Mouse (Mus musculus): ENCODE measurements at regions not wholly inside any gene's neighbourhood (a gene's known extent, or its start where the extent isn't known, plus 50 kb on each side); places are given as distances from the start of the nearest gene placed in this dataset.

- intact Hi-C loops (cut with DNase I) = no loop called here
- 85% methylated on average over 3 of the region's 3 CpGs for WGBS
- Histone ChIP-seq H3K4me1 (ENCODE audit: control insufficient read depth, insufficient read depth, low read length) (no peaks in the 10 kb centered on the region), H3K27ac (no peak overlapping the region), H3K4me3 (no peak overlapping the region), H3K27me3 (ENCODE audit: control insufficient read depth, insufficient read depth, low read length) (no peaks in the 10 kb centered on the region), H3K9ac (ENCODE audit: low read depth, low read length) (no peak overlapping the region), H3K36me3 (ENCODE audit: control insufficient read depth, insufficient read depth, low read length) (no peaks in the 10 kb centered on the region), H3K79me2 (replicated peaks; ENCODE audit: control insufficient read depth, insufficient read depth, low read length) (no peaks in the 10 kb centered on the region)
- TF ChIP-seq EP300 (IDR thresholded peaks at IDR 0.05; ENCODE audit: insufficient read depth, low read depth, low read length) = no peak
- TF ChIP-seq CTCF (IDR thresholded peaks at IDR 0.05) = no peak
- TF ChIP-seq POLR2A (IDR thresholded peaks at IDR 0.05; ENCODE audit: insufficient read depth, low read depth, low read length) = no peak
- no peak for DNase-seq
Measured at GRCm38 (mm10) chr11:112902618-112903017, 120.6 kb downstream of the Sox9 start.

GRCm38 (mm10) chr11:112910309-112910708, 128.3 kb downstream of the Sox9 start:
- WGBS = 81% methylated on average over 5 of the region's 5 CpGs
- DNase-seq = no peak
- Histone ChIP-seq H3K9ac (ENCODE audit: low read depth, low read length) (no peak overlapping the region), H3K4me3 (no peak overlapping the region), H3K36me3 (ENCODE audit: control insufficient read depth, insufficient read depth, low read length) (no peaks in the 10 kb centered on the region), H3K27me3 (ENCODE audit: control insufficient read depth, insufficient read depth, low read length) (no peaks in the 10 kb centered on the region), H3K4me1 (ENCODE audit: control insufficient read depth, insufficient read depth, low read length) (no peaks in the 10 kb centered on the region), H3K79me2 (replicated peaks; ENCODE audit: control insufficient read depth, insufficient read depth, low read length) (no peaks in the 10 kb centered on the region), H3K27ac (no peak overlapping the region)
- TF ChIP-seq POLR2A (IDR thresholded peaks at IDR 0.05; ENCODE audit: insufficient read depth, low read depth, low read length) = no peak
- TF ChIP-seq CTCF (IDR thresholded peaks at IDR 0.05) = no peak
- TF ChIP-seq EP300 (IDR thresholded peaks at IDR 0.05; ENCODE audit: insufficient read depth, low read depth, low read length) = no peak
- intact Hi-C loops (cut with DNase I) = no loop called here

GRCm38 (mm10) chr11:112912875-112913274, 130.9 kb downstream of the Sox9 start:
- WGBS = 63% methylated on average over 3 of the region's 3 CpGs
- no peak for TF ChIP-seq POLR2A (IDR thresholded peaks at IDR 0.05; ENCODE audit: insufficient read depth, low read depth, low read length)
- TF ChIP-seq EP300 (IDR thresholded peaks at IDR 0.05; ENCODE audit: insufficient read depth, low read depth, low read length) = no peak
- no peak for TF ChIP-seq CTCF (IDR thresholded peaks at IDR 0.05)
- H3K27me3 ChIP-seq (ENCODE audit: control insufficient read depth, insufficient read depth, low read length) = no peaks in the 10 kb centered on the region
- H3K4me3 ChIP-seq = no peak overlapping the region
- H3K9ac ChIP-seq (ENCODE audit: low read depth, low read length) = no peak overlapping the region
- DNase-seq = no peak
- H3K79me2 ChIP-seq (replicated peaks; ENCODE audit: control insufficient read depth, insufficient read depth, low read length) = no peaks in the 10 kb centered on the region
- H3K4me1 ChIP-seq (ENCODE audit: control insufficient read depth, insufficient read depth, low read length) = no peaks in the 10 kb centered on the region
- no peak overlapping the region for H3K27ac ChIP-seq
- no peaks in the 10 kb centered on the region for H3K36me3 ChIP-seq (ENCODE audit: control insufficient read depth, insufficient read depth, low read length)
- intact Hi-C loops (cut with DNase I) = no loop called here

GRCm38 (mm10) chr11:112916923-112917322, 134.9 kb downstream of the Sox9 start:
- Histone ChIP-seq H3K4me1 (ENCODE audit: control insufficient read depth, insufficient read depth, low read length) (no peaks in the 10 kb centered on the region), H3K4me3 (no peak overlapping the region), H3K27me3 (ENCODE audit: control insufficient read depth, insufficient read depth, low read length) (no peaks in the 10 kb centered on the region), H3K79me2 (replicated peaks; ENCODE audit: control insufficient read depth, insufficient read depth, low read length) (no peaks in the 10 kb centered on the region), H3K9ac (ENCODE audit: low read depth, low read length) (no peak overlapping the region), H3K27ac (no peak overlapping the region), H3K36me3 (ENCODE audit: control insufficient read depth, insufficient read depth, low read length) (no peaks in the 10 kb centered on the region)
- no peak for DNase-seq
- intact Hi-C loops (cut with DNase I) = no loop called here
- 74% methylated on average over 1 of the region's 1 CpGs for WGBS
- TF ChIP-seq POLR2A (IDR thresholded peaks at IDR 0.05; ENCODE audit: insufficient read depth, low read depth, low read length) = no peak
- TF ChIP-seq CTCF (IDR thresholded peaks at IDR 0.05) = no peak

- Histone ChIP-seq H3K27me3 (ENCODE audit: control insufficient read depth, insufficient read depth, low read length) (no peaks in the 10 kb centered on the region), H3K4me1 (ENCODE audit: control insufficient read depth, insufficient read depth, low read length) (no peaks in the 10 kb centered on the region), H3K79me2 (replicated peaks; ENCODE audit: control insufficient read depth, insufficient read depth, low read length) (no peaks in the 10 kb centered on the region), H3K27ac (no peak overlapping the region), H3K9ac (ENCODE audit: low read depth, low read length) (no peak overlapping the region), H3K4me3 (no peak overlapping the region), H3K36me3 (ENCODE audit: control insufficient read depth, insufficient read depth, low read length) (no peaks in the 10 kb centered on the region)
- no peak for DNase-seq
- TF ChIP-seq EP300 (IDR thresholded peaks at IDR 0.05; ENCODE audit: insufficient read depth, low read depth, low read length) (no peak), POLR2A (IDR thresholded peaks at IDR 0.05; ENCODE audit: insufficient read depth, low read depth, low read length) (no peak), CTCF (IDR thresholded peaks at IDR 0.05) (no peak)
- WGBS = 76% methylated on average over 4 of the region's 4 CpGs
- intact Hi-C loops (cut with DNase I) = no loop called here
Measured at GRCm38 (mm10) chr11:112920131-112920530, 138.1 kb downstream of the Sox9 start.

- no peaks in the 10 kb centered on the region for H3K79me2 ChIP-seq (replicated peaks; ENCODE audit: control insufficient read depth, insufficient read depth, low read length)
- no peak overlapping the region for H3K9ac ChIP-seq (ENCODE audit: low read depth, low read length)
- 60% methylated on average over 1 of the region's 1 CpGs for WGBS
- no peak overlapping the region for H3K27ac ChIP-seq
- no peaks in the 10 kb centered on the region for H3K4me1 ChIP-seq (ENCODE audit: control insufficient read depth, insufficient read depth, low read length)
- H3K36me3 ChIP-seq (ENCODE audit: control insufficient read depth, insufficient read depth, low read length) = no peaks in the 10 kb centered on the region
- DNase-seq = no peak
- no peak overlapping the region for H3K4me3 ChIP-seq
- H3K27me3 ChIP-seq (ENCODE audit: control insufficient read depth, insufficient read depth, low read length) = no peaks in the 10 kb centered on the region
- TF ChIP-seq CTCF (IDR thresholded peaks at IDR 0.05) = no peak
- no peak for TF ChIP-seq POLR2A (IDR thresholded peaks at IDR 0.05; ENCODE audit: insufficient read depth, low read depth, low read length)
- no peak for TF ChIP-seq EP300 (IDR thresholded peaks at IDR 0.05; ENCODE audit: insufficient read depth, low read depth, low read length)
- intact Hi-C loops (cut with DNase I) = no loop called here
Measured at GRCm38 (mm10) chr11:112924577-112924976, 142.6 kb downstream of the Sox9 start.
